Mouse (Mus musculus) MEL (cell line): ENCODE measurements around the gene Mpig6b. TPM values are rescaled to one million over a fixed set of nuclear protein-coding genes. Genes with fewer than 3 reads are reported as not detected.

Experiments used
- DNase-seq: peaks from one replicate; pipeline ENCODE4 v3.0.0; 2011; ENCODE audit warnings: low read depth, low spot score
- H3K27ac ChIP-seq: 2 replicates; pipeline ENCODE4 v1.5.1; 2012; ENCODE audit warnings: low read depth, mild to moderate bottlenecking, control low read depth, low read length, moderate library complexity; ENCODE audit not compliant: control insufficient read depth
- H3K27me3 ChIP-seq, 2 experiments: fragments of 150-350 bp in 1 of 2; sonication (generic) in 1 of 2; 2 replicates each; pipeline ENCODE4 v1.6.1; 2012; ENCODE audit warnings: low read length in 2 of 2, mild to moderate bottlenecking in 2 of 2, improper control_type of control experiment in 1 of 2, moderate library complexity in 1 of 2; ENCODE audit not compliant: insufficient read depth in 2 of 2, control insufficient read depth in 1 of 2
- H3K36me3 ChIP-seq, 2 experiments: 2 replicates each; pipeline ENCODE4 v1.6.1; 2012 to 2014; ENCODE audit warnings: low read length in 2 of 2, improper control_type of control experiment in 1 of 2, inconsistent platforms in 1 of 2, mild to moderate bottlenecking in 1 of 2; ENCODE audit not compliant: insufficient read depth in 2 of 2, control insufficient read depth in 1 of 2
- H3K4me1 ChIP-seq, 2 experiments: fragments of 150-350 bp in 1 of 2; sonication (generic) in 1 of 2; 2 replicates each; pipeline ENCODE4 v1.6.1; 2012; ENCODE audit warnings: low read length in 2 of 2, improper control_type of control experiment in 1 of 2, mild to moderate bottlenecking in 1 of 2; ENCODE audit not compliant: insufficient read depth in 2 of 2, control insufficient read depth in 1 of 2
- H3K4me3 ChIP-seq, 2 experiments: fragments of 150-350 bp in 1 of 2; sonication (generic) in 1 of 2; 2 replicates each; pipeline ENCODE4 v1.5.1; 2012; ENCODE audit warnings: low read depth in 2 of 2, low read length in 2 of 2, mild to moderate bottlenecking in 2 of 2, moderate library complexity in 2 of 2, control low read depth in 1 of 2, improper control_type of control experiment in 1 of 2; ENCODE audit not compliant: control insufficient read depth in 1 of 2, insufficient read depth in 1 of 2
- H3K79me2 ChIP-seq: 2 replicates; pipeline ENCODE4 v1.6.1; 2012; ENCODE audit warnings: mild to moderate bottlenecking, low read length, moderate library complexity; ENCODE audit not compliant: control insufficient read depth, poor library complexity, insufficient read depth
- H3K9ac ChIP-seq: 2 replicates; pipeline ENCODE4 v1.6.1; 2012; ENCODE audit warnings: low read depth, mild to moderate bottlenecking, control low read depth, low read length, moderate library complexity; ENCODE audit not compliant: control insufficient read depth, poor library complexity, severe bottlenecking
- H3K9me3 ChIP-seq: fragments of 150-350 bp; sonication (generic); replicated peaks from 2 replicates; pipeline ENCODE4 v1.6.1; 2012; ENCODE audit warnings: mild to moderate bottlenecking, low read length, improper control_type of control experiment, moderate library complexity; ENCODE audit not compliant: insufficient read depth
- BHLHE40 ChIP-seq: IDR thresholded peaks from 2 replicates; pipeline ENCODE4 v1.6.1; 2012; ENCODE audit warnings: low read depth, mild to moderate bottlenecking, inconsistent platforms, low read length, improper control_type of control experiment, borderline replicate concordance
- CHD1 ChIP-seq: IDR thresholded peaks from 2 replicates; pipeline ENCODE4 v1.6.1; 2012; ENCODE audit warnings: low read depth, mild to moderate bottlenecking, inconsistent platforms, low read length, improper control_type of control experiment
- CHD2 ChIP-seq: IDR thresholded peaks from 2 replicates; pipeline ENCODE4 v1.6.1; 2011; ENCODE audit warnings: low read length, improper control_type of control experiment
- E2F4 ChIP-seq: IDR thresholded peaks from 2 replicates; pipeline ENCODE4 v1.6.1; 2011; ENCODE audit warnings: low read depth, low read length, improper control_type of control experiment, borderline replicate concordance
- EP300 ChIP-seq, 2 experiments: IDR thresholded peaks; 2 replicates each; pipeline ENCODE4 v1.6.1; 2011; ENCODE audit warnings: improper control_type of control experiment in 2 of 2, low read length in 2 of 2, low read depth in 1 of 2, mild to moderate bottlenecking in 1 of 2
- ETS1 ChIP-seq: IDR thresholded peaks from 2 replicates; pipeline ENCODE4 v1.6.1; 2012; ENCODE audit warnings: low read depth, mild to moderate bottlenecking, inconsistent platforms, low read length, improper control_type of control experiment, moderate library complexity
- GATA1 ChIP-seq: IDR thresholded peaks from 2 replicates; pipeline ENCODE4 v1.6.1; 2011; ENCODE audit warnings: low read depth, low read length, improper control_type of control experiment
- HCFC1 ChIP-seq: IDR thresholded peaks from 2 replicates; pipeline ENCODE4 v1.6.1; 2012; ENCODE audit warnings: low read depth, mild to moderate bottlenecking, inconsistent platforms, low read length, improper control_type of control experiment, moderate library complexity
- JUND ChIP-seq: IDR thresholded peaks from 2 replicates; pipeline ENCODE4 v1.6.1; 2011; ENCODE audit warnings: low read depth, mild to moderate bottlenecking, improper control_type of control experiment, low read length
- MAX ChIP-seq: IDR thresholded peaks from 2 replicates; pipeline ENCODE4 v1.6.1; 2011; ENCODE audit warnings: low read length, improper control_type of control experiment
- MAZ ChIP-seq: IDR thresholded peaks from 2 replicates; pipeline ENCODE4 v1.6.1; 2012; ENCODE audit warnings: low read depth, mild to moderate bottlenecking, inconsistent platforms, low read length, improper control_type of control experiment
- MEF2A ChIP-seq: IDR thresholded peaks from 2 replicates; pipeline ENCODE4 v1.6.1; 2014; ENCODE audit warnings: low read depth, mild to moderate bottlenecking, inconsistent platforms, low read length, improper control_type of control experiment; ENCODE audit not compliant: poor library complexity, insufficient replicate concordance, severe bottlenecking; ENCODE audit errors: extremely low read depth
- MXI1 ChIP-seq: IDR thresholded peaks from 2 replicates; pipeline ENCODE4 v1.6.1; 2011; ENCODE audit warnings: mild to moderate bottlenecking, low read depth, low read length, improper control_type of control experiment
- MYB ChIP-seq: IDR thresholded peaks from 2 replicates; pipeline ENCODE4 v1.6.1; 2011; ENCODE audit warnings: mild to moderate bottlenecking, low read depth, low read length, improper control_type of control experiment
- MYC ChIP-seq: IDR thresholded peaks from 2 replicates; pipeline ENCODE4 v1.6.1; 2011; ENCODE audit warnings: low read depth, mild to moderate bottlenecking, low read length, improper control_type of control experiment, moderate library complexity
- NELFE ChIP-seq: IDR thresholded peaks from 2 replicates; pipeline ENCODE4 v1.6.1; 2011; ENCODE audit warnings: low read depth, low read length, improper control_type of control experiment
- POLR2A ChIP-seq, 2 experiments: IDR thresholded peaks; 2 replicates each; pipeline ENCODE4 v1.6.1; 2011 to 2012; ENCODE audit warnings: low read length in 2 of 2, mild to moderate bottlenecking in 2 of 2, control low read depth in 1 of 2, improper control_type of control experiment in 1 of 2, low read depth in 1 of 2, moderate library complexity in 1 of 2; ENCODE audit not compliant: control insufficient read depth in 1 of 2, insufficient read depth in 1 of 2, poor library complexity in 1 of 2
- POLR2AphosphoS2 ChIP-seq: IDR thresholded peaks from 2 replicates; pipeline ENCODE4 v1.6.1; 2011; ENCODE audit warnings: low read length, improper control_type of control experiment
- RCOR1 ChIP-seq: IDR thresholded peaks from 2 replicates; pipeline ENCODE4 v1.6.1; 2012; ENCODE audit warnings: low read depth, mild to moderate bottlenecking, inconsistent platforms, low read length, improper control_type of control experiment
- SIN3A ChIP-seq: IDR thresholded peaks from 2 replicates; pipeline ENCODE4 v1.6.1; 2012; ENCODE audit warnings: low read length, improper control_type of control experiment, inconsistent platforms
- TAL1 ChIP-seq: IDR thresholded peaks from 2 replicates; pipeline ENCODE4 v1.6.1; 2012; ENCODE audit warnings: mild to moderate bottlenecking, inconsistent platforms, low read length, moderate library complexity, mixed read lengths
- TBP ChIP-seq: IDR thresholded peaks from 2 replicates; pipeline ENCODE4 v1.8.0; 2011; ENCODE audit warnings: low read depth, low read length, improper control_type of control experiment
- TCF12 ChIP-seq: IDR thresholded peaks from 2 replicates; pipeline ENCODE4 v1.6.1; 2014; ENCODE audit warnings: low read depth, mild to moderate bottlenecking, inconsistent platforms, low read length, improper control_type of control experiment, moderate library complexity
- UBTF ChIP-seq: IDR thresholded peaks from 2 replicates; pipeline ENCODE4 v1.6.1; 2012; ENCODE audit warnings: low read depth, mild to moderate bottlenecking, inconsistent platforms, low read length, improper control_type of control experiment, moderate library complexity, borderline replicate concordance; ENCODE audit not compliant: insufficient read depth
- USF1 ChIP-seq: IDR thresholded peaks from 2 replicates; pipeline ENCODE4 v1.6.1; 2014; ENCODE audit warnings: low read depth, mild to moderate bottlenecking, inconsistent platforms, low read length, improper control_type of control experiment, moderate library complexity
- ZC3H11A ChIP-seq: IDR thresholded peaks from 2 replicates; pipeline ENCODE4 v1.6.1; 2012; ENCODE audit warnings: low read depth, mild to moderate bottlenecking, inconsistent platforms, low read length, improper control_type of control experiment
- ZKSCAN1 ChIP-seq: IDR thresholded peaks from 2 replicates; pipeline ENCODE4 v1.6.1; 2012; ENCODE audit warnings: low read depth, mild to moderate bottlenecking, inconsistent platforms, low read length, improper control_type of control experiment, moderate library complexity
- ZMIZ1 ChIP-seq: IDR thresholded peaks from 2 replicates; pipeline ENCODE4 v1.6.1; 2012; ENCODE audit warnings: low read depth, mild to moderate bottlenecking, inconsistent platforms, low read length, improper control_type of control experiment, moderate library complexity
- ZNF384 ChIP-seq: IDR thresholded peaks from 2 replicates; pipeline ENCODE4 v1.6.1; 2012; ENCODE audit warnings: low read depth, mild to moderate bottlenecking, inconsistent platforms, low read length, improper control_type of control experiment
- polyA plus RNA-seq, 2 experiments: library from polyadenylated mRNA; stranded (reverse) in 1 of 2; unstranded in 1 of 2; fragments of >175 nt in 1 of 2; fragments of >200 nt in 1 of 2; gene quantifications; 2 replicates each; pipeline versions ENCODE4 v1.2.1 to v1.2.4; 2012; ENCODE audit warnings: low replicate concordance in 2 of 2, low read depth in 1 of 2; ENCODE audit not compliant: insufficient read length in 2 of 2, insufficient read depth in 1 of 2, missing spikeins in 1 of 2
- total RNA-seq: library from RNA; depleted of rRNA; stranded (reverse); fragments of 300-350 nt; gene quantifications from 2 replicates; pipeline ENCODE4 v1.2.3, GENCODE M21; 2012

Mpig6b gene
- total and polyA plus RNA-seq, 3 experiments: not detected

- TF ChIP-seq CHD1 (no peak), UBTF (no peak), TBP (no peak), TAL1 (no peak), ZNF384 (no peak), MEF2A (no peak), ETS1 (peak; percentile 58; the same call in 1 of the 2 replicates), SIN3A (no peak), POLR2AphosphoS2 (peak; percentile 61; the same call in 1 of the 2 replicates), TCF12 (peak; percentile 42; the same call in 1 of the 2 replicates)
Measured at GRCm38 (mm10) chr17:35045807-35046680, 19.9 kb downstream of the Mpig6b start (continued).

- Histone ChIP-seq H3K9me3 (no peaks in the 10 kb centered on the region), H3K27ac (peak overlapping the region; percentile 91), H3K36me3 (peaks cover 0 to 30% of the 10 kb centered on the region in 2 experiments; a peak in 2 of 4 replicates), H3K79me2 (peaks cover 7% of the 10 kb centered on the region), H3K9ac (peak overlapping the region; percentile 85), H3K4me3 (peak overlapping the region; percentile 47 to 53; a peak in 3 of 4 replicates), H3K4me1 (peaks cover 7 to 41% of the 10 kb centered on the region in 2 experiments), H3K27me3 (no peaks in the 10 kb centered on the region)
- DNase-seq: peak; percentile 77
- peak; percentile 58 for TF ChIP-seq TAL1
- TF ChIP-seq TCF12: peak; percentile 75
- peak in 1 of 2 experiments; percentile 58; a peak in 2 of 4 replicates for TF ChIP-seq POLR2A (IDR thresholded peaks at IDR 0.05; ENCODE audit: control insufficient read depth in 1 of 2, insufficient read depth in 1 of 2, low read depth in 1 of 2, low read length in 2 of 2, poor library complexity in 1 of 2)
- no peak for TF ChIP-seq ZMIZ1
- no peak for TF ChIP-seq UBTF
- TF ChIP-seq USF1: peak; percentile 22; the same call in 1 of the 2 replicates
- TF ChIP-seq MYB: no peak
- TF ChIP-seq HCFC1: 0 out of 2 replicates have a peak, but pooled peaks have one; percentile 27
- TF ChIP-seq NELFE: peak; percentile 37; the same call in 1 of the 2 replicates
- TF ChIP-seq EP300 (IDR thresholded peaks at IDR 0.05; ENCODE audit: low read depth in 1 of 2, low read length in 2 of 2): peak; percentile 74 to 89
- TF ChIP-seq E2F4: no peak
- TF ChIP-seq CHD2: peak; percentile 59
- TF ChIP-seq GATA1: peak; percentile 93
- TF ChIP-seq CHD1: 0 out of 2 replicates have a peak, but pooled peaks have one; percentile 56
- peak; percentile 87 for TF ChIP-seq ETS1
- 0 out of 2 replicates have a peak, but pooled peaks have one; percentile 20 for TF ChIP-seq MAZ
- peak; percentile 53; the same call in 1 of the 2 replicates for TF ChIP-seq BHLHE40
- peak; percentile 64; the same call in 1 of the 2 replicates for TF ChIP-seq MAX
- no peak for TF ChIP-seq POLR2AphosphoS2
- peak; percentile 43; the same call in 1 of the 2 replicates for TF ChIP-seq MXI1
- TF ChIP-seq ZC3H11A: no peak
- TF ChIP-seq RCOR1: peak; percentile 87
- TF ChIP-seq ZKSCAN1: no peak
- 0 out of 2 replicates have a peak, but pooled peaks have one; percentile 6 for TF ChIP-seq JUND
- TF ChIP-seq MYC: peak; percentile 83
- TF ChIP-seq ZNF384: peak; percentile 77
- peak; percentile 82 for TF ChIP-seq SIN3A
Measured at GRCm38 (mm10) chr17:35044904-35045806, 20.8 kb downstream of the Mpig6b start.
